Mouse (Mus musculus) cerebellum, postnatal 10 days (tissue): ENCODE data around the gene Gm26897.

Experiments used
- DNase-seq, 2 experiments: peaks; one replicate each; pipeline ENCODE4 v3.0.0; 2021; ENCODE audit warnings: mixed read lengths in 2 of 2

Gm26897 gene

GRCm38 (mm10) chr5:111733851-111734250 is at the start of gene Gm26897:
TSS of gene Gm26897 (plus strand) at chr5:111733924.
- DNase-seq = no peak

- DNase-seq = no peak
Measured at GRCm38 (mm10) chr5:111687370-111687769, 46.4 kb upstream of the Gm26897 start.

- DNase-seq = no peak
Measured at GRCm38 (mm10) chr5:111688584-111688983, 45.1 kb upstream of the Gm26897 start.

- DNase-seq = no peak
Measured at GRCm38 (mm10) chr5:111697996-111698395, 35.7 kb upstream of the Gm26897 start.

GRCm38 (mm10) chr5:111699711-111700303 is 33.9 kb upstream of the Gm26897 start:
- no peak for DNase-seq

GRCm38 (mm10) chr5:111701634-111702329 is 31.9 kb upstream of the Gm26897 start:
- DNase-seq = no peak

- DNase-seq = no peak
Measured at GRCm38 (mm10) chr5:111703586-111703985, 30.1 kb upstream of the Gm26897 start.

- DNase-seq = no peak
Measured at GRCm38 (mm10) chr5:111704326-111704725, 29.4 kb upstream of the Gm26897 start.

- DNase-seq = no peak
Measured at GRCm38 (mm10) chr5:111709195-111709901, 24.4 kb upstream of the Gm26897 start.

GRCm38 (mm10) chr5:111719018-111719417 is 14.7 kb upstream of the Gm26897 start:
- DNase-seq = peak in 1 of 2 experiments; percentile 23

- peak; percentile 42 to 49 for DNase-seq
Measured at GRCm38 (mm10) chr5:111720726-111721125, 13.0 kb upstream of the Gm26897 start.

GRCm38 (mm10) chr5:111724713-111725112 is 9.0 kb upstream of the Gm26897 start:
- DNase-seq = peak; percentile 77 to 83

GRCm38 (mm10) chr5:111725195-111725920 is 8.4 kb upstream of the Gm26897 start:
- DNase-seq = peak; percentile 71 to 76

GRCm38 (mm10) chr5:111728411-111728810 is 5.3 kb upstream of the Gm26897 start:
- DNase-seq = no peak

- no peak for DNase-seq
Measured at GRCm38 (mm10) chr5:111730560-111731167, 3.1 kb upstream of the Gm26897 start.

- no peak for DNase-seq
Measured at GRCm38 (mm10) chr5:111732194-111732593, 1.5 kb upstream of the Gm26897 start.

GRCm38 (mm10) chr5:111739480-111739879 is 5.8 kb downstream of the Gm26897 start:
- no peak for DNase-seq

- DNase-seq = no peak
Measured at GRCm38 (mm10) chr5:111740384-111741275, 6.9 kb downstream of the Gm26897 start.

- no peak for DNase-seq
Measured at GRCm38 (mm10) chr5:111741352-111741751, 7.6 kb downstream of the Gm26897 start.

- no peak for DNase-seq
Measured at GRCm38 (mm10) chr5:111742290-111742898, 8.7 kb downstream of the Gm26897 start.

GRCm38 (mm10) chr5:111749599-111749998 is 15.9 kb downstream of the Gm26897 start:
- no peak for DNase-seq
